Mouse (Mus musculus) hematopoietic stem cell, adult 5-6 weeks (primary cell): ENCODE results near the gene Eif3k. TPM values are rescaled to one million over a fixed set of nuclear protein-coding genes. Genes with fewer than 3 reads are reported as not detected.

Source experiments
- ATAC-seq, 2 experiments: fragments of 125-278 bp in 1 of 2; replicated peaks in 1 of 2; 2 replicates each; pipeline ENCODE4 v1.8.0; 2016 to 2017; ENCODE audit warnings: inconsistent platforms in 2 of 2, mild to moderate bottlenecking in 2 of 2, moderate number of reproducible peaks in 2 of 2, low read depth in 1 of 2, moderate TSS enrichment in 1 of 2; ENCODE audit not compliant: low FRiP score in 2 of 2, poor library complexity in 2 of 2, severe bottlenecking in 2 of 2, insufficient read depth in 1 of 2, low TSS enrichment in 1 of 2
- total RNA-seq: library from RNA; stranded (forward); fragments of 172-1452, 232-1000 nt; gene quantifications from 2 replicates; pipeline ENCODE4 v1.2.3, GENCODE M21; 2017

Eif3k gene
- total RNA-seq, 1 experiment from 2014 or later, result 321 TPM

DNA sequence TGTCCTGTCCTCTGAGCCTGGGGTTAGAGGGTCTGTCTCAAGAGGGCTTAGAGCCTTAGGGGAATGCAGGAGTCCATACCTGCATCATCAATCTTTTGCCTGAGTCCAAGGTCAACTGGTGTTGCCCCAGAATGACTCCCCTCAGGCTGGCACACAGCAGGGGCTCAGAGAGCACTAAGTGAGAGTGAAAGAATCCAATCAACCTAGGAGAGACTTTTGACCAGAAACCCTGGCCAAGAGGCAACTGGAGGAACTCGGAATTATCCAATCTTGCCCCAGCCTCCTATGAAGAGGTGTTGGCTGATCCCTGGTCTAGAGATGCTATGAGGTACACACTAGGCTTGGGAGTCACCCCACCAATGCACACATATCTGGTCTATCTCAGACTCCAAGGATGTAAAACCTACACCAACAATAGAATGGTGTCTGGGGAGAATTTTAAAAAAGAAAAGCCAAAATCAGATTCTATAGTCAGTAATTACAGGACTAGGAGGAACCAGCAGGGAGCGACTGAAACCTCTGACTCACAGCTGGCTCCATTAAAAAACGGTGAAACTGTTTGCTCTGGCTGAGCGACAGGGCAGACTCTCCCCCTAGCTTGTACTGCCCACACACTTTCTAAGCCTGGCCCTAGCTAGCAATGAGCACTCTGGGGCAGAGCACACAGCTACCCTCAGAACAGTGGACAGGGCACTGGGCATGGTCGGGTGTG, 51.2 kb downstream of the Eif3k start:
- ATAC-seq, result no peak

DNA sequence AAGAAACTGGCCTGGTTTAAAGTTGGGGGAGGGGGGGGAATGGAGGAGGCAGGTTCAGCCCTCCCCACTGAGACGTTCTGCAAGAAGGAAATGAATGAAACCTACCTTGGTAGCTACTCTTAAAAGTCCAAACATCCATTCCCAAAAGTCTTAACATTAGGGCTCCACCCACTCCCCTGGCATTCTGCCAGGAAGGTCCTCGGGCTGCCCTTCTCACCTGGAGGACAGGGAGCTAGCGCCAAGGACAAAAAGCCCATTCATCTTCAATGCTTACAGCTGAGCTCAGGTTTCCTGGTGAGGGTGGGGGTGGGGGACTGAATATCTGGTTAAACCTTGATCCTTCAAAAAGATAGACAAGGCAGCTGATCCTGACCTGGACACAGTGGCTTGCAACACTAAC, 52.3 kb downstream of the Eif3k start:
- no peak for ATAC-seq

DNA sequence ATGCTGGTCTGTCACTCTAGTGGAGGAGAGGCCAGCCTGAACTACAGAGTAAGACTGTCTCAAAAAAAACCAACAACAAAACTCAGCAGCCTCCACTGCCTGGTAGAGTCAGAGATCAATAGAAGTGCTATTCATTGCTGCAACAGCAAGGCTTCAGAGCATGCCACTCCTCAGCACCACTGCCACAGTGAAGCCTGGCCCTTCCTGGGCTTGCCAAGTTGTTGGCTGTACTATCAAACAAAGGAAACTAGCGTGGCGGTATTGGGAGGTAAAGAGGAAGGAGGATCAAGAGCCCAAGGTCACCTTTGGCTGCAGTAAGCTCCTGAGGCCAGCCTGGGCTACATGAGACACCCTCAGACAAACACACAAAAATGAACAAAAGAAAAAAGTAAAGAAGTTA, 55.5 kb downstream of the Eif3k start:
- no peak for ATAC-seq

DNA sequence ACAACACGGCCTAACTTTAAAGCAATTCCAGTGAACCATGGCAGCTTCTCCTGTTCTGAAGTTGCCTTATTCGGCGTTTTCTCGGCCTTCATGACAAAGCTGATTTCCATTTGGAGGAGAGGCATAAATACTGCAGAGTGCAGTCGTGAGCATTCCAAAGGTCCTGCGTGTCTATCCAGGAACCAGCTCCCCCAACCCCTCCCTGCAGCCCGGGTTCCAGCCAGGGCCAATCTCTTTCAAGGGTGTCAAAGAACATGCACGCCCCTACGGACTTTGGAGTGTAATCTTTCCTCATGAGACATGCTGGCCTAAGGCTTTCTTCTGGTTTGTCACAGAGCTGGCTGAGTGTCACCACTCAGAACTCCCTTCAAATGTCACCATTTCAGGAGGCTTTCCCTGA, 56.3 kb downstream of the Eif3k start:
- ATAC-seq, result no peak

DNA sequence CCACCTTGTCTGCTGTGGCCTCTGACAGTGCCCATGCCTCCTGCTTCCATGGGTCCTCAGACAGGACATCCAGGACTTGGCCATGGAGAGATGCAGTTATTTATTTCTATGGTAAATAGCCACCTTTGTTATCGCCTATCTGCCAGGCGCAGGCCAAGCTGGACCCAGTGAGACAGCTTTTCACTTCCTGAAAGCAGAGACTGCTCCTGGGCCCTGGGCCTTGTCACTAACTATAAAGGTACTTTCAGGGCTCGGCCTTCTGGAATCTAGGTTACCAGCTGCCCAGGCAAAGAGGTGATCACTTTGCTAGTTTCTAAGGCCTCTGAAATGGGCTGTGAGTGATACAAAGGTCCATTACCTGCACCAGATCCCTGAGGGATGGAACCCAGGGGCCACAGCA, 56.9 kb downstream of the Eif3k start:
- no peak for ATAC-seq

DNA sequence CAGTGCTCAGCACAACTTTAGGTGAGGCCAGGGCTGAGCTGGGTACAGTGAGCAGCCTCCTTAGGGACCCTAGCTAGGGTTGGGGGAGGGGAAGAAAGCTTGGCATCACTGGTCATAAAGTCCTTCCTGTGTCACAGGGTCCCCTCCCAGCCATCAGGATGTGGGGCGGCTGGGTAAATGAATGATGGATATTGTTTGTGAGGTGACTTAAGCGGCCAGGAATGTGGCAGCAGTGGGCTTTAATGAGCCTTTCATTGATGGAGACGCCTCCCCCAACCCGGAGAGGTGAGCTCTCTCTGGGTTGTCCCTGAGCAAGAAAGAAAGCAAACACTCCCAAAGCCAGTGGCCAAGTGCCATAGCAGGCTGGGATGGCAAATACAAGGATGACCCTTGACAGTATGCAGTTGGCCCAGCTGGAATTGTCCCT, 57.8 kb downstream of the Eif3k start:
- no peak for ATAC-seq

DNA sequence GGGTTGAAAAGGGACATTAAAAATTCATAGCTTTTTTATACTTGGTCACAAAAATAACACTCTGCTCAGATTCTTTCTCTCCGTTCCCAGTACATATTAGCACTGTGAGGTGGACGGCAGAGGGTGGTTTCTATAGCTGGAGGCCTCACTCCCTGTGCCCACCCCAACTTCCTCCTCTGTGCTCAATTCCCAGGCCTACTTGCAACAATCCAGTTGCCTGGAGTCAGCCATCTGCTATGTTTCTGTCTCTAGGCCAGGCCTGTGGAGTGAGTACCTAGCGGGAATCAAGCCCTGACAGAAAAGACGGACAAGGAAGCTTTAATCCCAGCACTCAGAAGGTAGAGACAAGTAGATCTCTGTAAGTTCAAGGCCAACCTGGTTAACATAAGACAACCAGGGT, 59.1 kb downstream of the Eif3k start:
- ATAC-seq, result no peak

DNA sequence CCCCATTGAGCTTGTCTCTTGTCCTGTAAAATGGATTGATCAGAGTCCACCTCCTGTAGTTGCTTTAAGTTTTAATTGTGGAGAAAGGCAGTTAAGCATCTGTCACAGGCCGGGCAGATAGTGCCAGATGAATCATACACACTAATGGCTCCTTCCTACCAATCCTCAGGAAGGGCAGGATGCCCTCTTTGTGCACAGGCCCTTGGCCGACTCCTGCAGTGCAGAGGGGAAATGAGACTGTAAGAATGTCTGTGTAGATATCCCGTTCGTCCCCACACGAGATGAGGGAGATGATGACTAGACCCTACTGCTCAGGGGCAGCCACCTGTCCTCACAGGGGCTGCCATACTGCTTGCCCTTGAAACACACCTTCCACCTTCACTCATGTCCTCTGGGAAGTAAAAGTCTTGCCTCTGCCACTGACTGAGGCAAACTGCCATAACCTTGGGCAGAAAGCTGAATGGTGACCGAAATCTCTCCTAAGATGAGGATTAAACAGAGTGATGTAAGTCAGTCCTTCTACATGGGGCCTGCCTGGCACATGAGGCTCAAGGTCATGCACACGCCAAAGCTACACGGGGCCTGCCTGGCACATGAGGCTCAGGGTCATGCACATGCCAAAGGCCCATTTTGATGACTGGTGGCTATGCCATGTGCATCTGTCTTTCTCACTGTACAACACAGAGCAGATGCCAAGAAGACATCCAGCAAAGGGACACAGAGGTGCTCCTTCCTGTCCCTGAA, 59.8 kb downstream of the Eif3k start:
- no peak for ATAC-seq

Other genes with a start within 250 kb of the Eif3k start
- gene Mrps12, start 240.0 kb downstream of the Eif3k start, total RNA-seq, result 26.3 and 31.4 TPM in 2 replicates
- 5.9 and 10.6 TPM in 2 replicates for gene Sars2, start 239.9 kb downstream of the Eif3k start, total RNA-seq
- gene Ccer2, start 225.7 kb downstream of the Eif3k start, total RNA-seq, result not detected in 2 replicates
- gene Sirt2, start 215.1 kb downstream of the Eif3k start, total RNA-seq, result 27.7 and 37.4 TPM in 2 replicates
- 12.4 and 13.1 TPM in 2 replicates for gene Nfkbib, start 214.4 kb downstream of the Eif3k start, total RNA-seq
- gene Rinl, start 192.9 kb downstream of the Eif3k start, total RNA-seq, result 40.5 and 51.7 TPM in 2 replicates
- gene Hnrnpl, start 173.3 kb downstream of the Eif3k start, total RNA-seq, result 340 and 427 TPM in 2 replicates
- 120 and 123 TPM in 2 replicates for gene Ech1, start 156.6 kb downstream of the Eif3k start, total RNA-seq
- gene Lgals4, start 148.0 kb downstream of the Eif3k start, total RNA-seq, result 16.7 and 16.8 TPM in 2 replicates
- gene Lgals7, start 118.0 kb downstream of the Eif3k start, total RNA-seq, result not detected in 2 replicates
- 0.19 TPM in 1 of 2 replicates, not detected in the other for gene Capn12, start 100.4 kb downstream of the Eif3k start, total RNA-seq
- 38.5 and 43.5 TPM in 2 replicates for gene Actn4, start 19.5 kb downstream of the Eif3k start, total RNA-seq
- 63.0 and 69.6 TPM in 2 replicates for gene Map4k1, start 186 bp upstream of the Eif3k start, total RNA-seq
- 0.19 and 0.25 TPM in 2 replicates for gene Ryr1, start 143.3 kb upstream of the Eif3k start, total RNA-seq
- gene Rasgrp4, start 153.0 kb upstream of the Eif3k start, total RNA-seq, result 1.9 and 8.8 TPM in 2 replicates
- gene Fam98c, start 174.4 kb upstream of the Eif3k start, total RNA-seq, result 26.5 and 29.1 TPM in 2 replicates
- gene Ggn, start 188.3 kb upstream of the Eif3k start, total RNA-seq, result 0.63 and 1.5 TPM in 2 replicates
- 5.3 and 5.6 TPM in 2 replicates for gene Spred3, start 188.5 kb upstream of the Eif3k start, total RNA-seq
- gene Psmd8, start 198.8 kb upstream of the Eif3k start, total RNA-seq, result 141 and 144 TPM in 2 replicates
- gene Catsperg1, start 232.2 kb upstream of the Eif3k start, total RNA-seq, result 0.79 and 1.3 TPM in 2 replicates